Mouse (Mus musculus): ENCODE data around the gene AI413582. TPM values are rescaled to one million over a fixed set of nuclear protein-coding genes. Genes with fewer than 3 reads are reported as not detected.

AI413582 gene
- polyA plus RNA-seq, 1 experiment: 34.7 TPM

GRCm38 (mm10) chr17:27579816-27580215 is 14.3 kb upstream of the AI413582 start:
- 92% methylated on average over 8 of the region's 8 CpGs for WGBS
- Histone ChIP-seq H3K36me3 (ENCODE audit: control insufficient read depth, insufficient read depth, low read length) (peaks cover 41% of the 10 kb centered on the region), H3K4me3 (ENCODE audit: low read depth, low read length) (no peak overlapping the region), H3K27me3 (ENCODE audit: control insufficient read depth, insufficient read depth, low read length) (no peaks in the 10 kb centered on the region), H3K27ac (ENCODE audit: insufficient read depth, low read depth, low read length) (no peak overlapping the region), H3K4me1 (ENCODE audit: control insufficient read depth, insufficient read depth, insufficient read length, low read length) (no peaks in the 10 kb centered on the region; the same call in 1 of the 2 replicates)
- TF ChIP-seq CTCF (IDR thresholded peaks at IDR 0.05; ENCODE audit: extremely low read depth, insufficient read length, insufficient replicate concordance, low read depth, low read length) (no peak), POLR2A (IDR thresholded peaks at IDR 0.05; ENCODE audit: low read depth, low read length) (no peak)

- TF ChIP-seq CTCF (IDR thresholded peaks at IDR 0.05; ENCODE audit: extremely low read depth, insufficient read length, insufficient replicate concordance, low read depth, low read length) (no peak), POLR2A (IDR thresholded peaks at IDR 0.05; ENCODE audit: low read depth, low read length) (no peak)
- Histone ChIP-seq H3K27ac (ENCODE audit: insufficient read depth, low read depth, low read length) (no peak overlapping the region), H3K36me3 (ENCODE audit: control insufficient read depth, insufficient read depth, low read length) (peaks cover 41% of the 10 kb centered on the region), H3K4me1 (ENCODE audit: control insufficient read depth, insufficient read depth, insufficient read length, low read length) (no peaks in the 10 kb centered on the region; the same call in 1 of the 2 replicates), H3K4me3 (ENCODE audit: low read depth, low read length) (no peak overlapping the region), H3K27me3 (ENCODE audit: control insufficient read depth, insufficient read depth, low read length) (no peaks in the 10 kb centered on the region)
- 91% methylated on average over 10 of the region's 10 CpGs for WGBS
Observed at GRCm38 (mm10) chr17:27578487-27578886, 12.9 kb upstream of the AI413582 start.

- Histone ChIP-seq H3K36me3 (ENCODE audit: control insufficient read depth, insufficient read depth, low read length) (peaks cover 36% of the 10 kb centered on the region), H3K4me3 (ENCODE audit: low read depth, low read length) (no peak overlapping the region), H3K4me1 (ENCODE audit: control insufficient read depth, insufficient read depth, insufficient read length, low read length) (no peaks in the 10 kb centered on the region; the same call in 1 of the 2 replicates), H3K27ac (ENCODE audit: insufficient read depth, low read depth, low read length) (no peak overlapping the region), H3K27me3 (ENCODE audit: control insufficient read depth, insufficient read depth, low read length) (no peaks in the 10 kb centered on the region)
- WGBS: 84% methylated on average over 6 of the region's 6 CpGs
- TF ChIP-seq CTCF (IDR thresholded peaks at IDR 0.05; ENCODE audit: extremely low read depth, insufficient read length, insufficient replicate concordance, low read depth, low read length) (no peak), POLR2A (IDR thresholded peaks at IDR 0.05; ENCODE audit: low read depth, low read length) (no peak)
Observed at GRCm38 (mm10) chr17:27577468-27577867, 11.9 kb upstream of the AI413582 start.

- Histone ChIP-seq H3K4me3 (ENCODE audit: low read depth, low read length) (no peak overlapping the region), H3K36me3 (ENCODE audit: control insufficient read depth, insufficient read depth, low read length) (peaks cover 27% of the 10 kb centered on the region), H3K27me3 (ENCODE audit: control insufficient read depth, insufficient read depth, low read length) (no peaks in the 10 kb centered on the region), H3K4me1 (ENCODE audit: control insufficient read depth, insufficient read depth, insufficient read length, low read length) (no peaks in the 10 kb centered on the region; the same call in 1 of the 2 replicates), H3K27ac (ENCODE audit: insufficient read depth, low read depth, low read length) (no peak overlapping the region)
- no peak for TF ChIP-seq POLR2A (IDR thresholded peaks at IDR 0.05; ENCODE audit: low read depth, low read length)
- no peak for TF ChIP-seq CTCF (IDR thresholded peaks at IDR 0.05; ENCODE audit: extremely low read depth, insufficient read length, insufficient replicate concordance, low read depth, low read length)
- WGBS: 75% methylated on average over 7 of the region's 7 CpGs
Observed at GRCm38 (mm10) chr17:27576056-27576455, 10.5 kb upstream of the AI413582 start.

- H3K27me3 ChIP-seq (ENCODE audit: control insufficient read depth, insufficient read depth, low read length): no peaks in the 10 kb centered on the region
- no peaks in the 10 kb centered on the region; the same call in 1 of the 2 replicates for H3K4me1 ChIP-seq (ENCODE audit: control insufficient read depth, insufficient read depth, insufficient read length, low read length)
- no peak overlapping the region for H3K4me3 ChIP-seq (ENCODE audit: low read depth, low read length)
- 69% methylated on average over 10 of the region's 10 CpGs for WGBS
- no peak for TF ChIP-seq CTCF (IDR thresholded peaks at IDR 0.05; ENCODE audit: extremely low read depth, insufficient read length, insufficient replicate concordance, low read depth, low read length)
- TF ChIP-seq POLR2A (IDR thresholded peaks at IDR 0.05; ENCODE audit: low read depth, low read length): no peak
- peaks cover 19% of the 10 kb centered on the region for H3K36me3 ChIP-seq (ENCODE audit: control insufficient read depth, insufficient read depth, low read length)
- H3K27ac ChIP-seq (ENCODE audit: insufficient read depth, low read depth, low read length): no peak overlapping the region
Observed at GRCm38 (mm10) chr17:27575116-27575776, 9.7 kb upstream of the AI413582 start.

GRCm38 (mm10) chr17:27574470-27575115 is 9.0 kb upstream of the AI413582 start:
- no peaks in the 10 kb centered on the region for H3K27me3 ChIP-seq (ENCODE audit: control insufficient read depth, insufficient read depth, low read length)
- 87% methylated on average over 16 of the region's 16 CpGs for WGBS
- peaks cover 13% of the 10 kb centered on the region for H3K36me3 ChIP-seq (ENCODE audit: control insufficient read depth, insufficient read depth, low read length)
- TF ChIP-seq POLR2A (IDR thresholded peaks at IDR 0.05; ENCODE audit: low read depth, low read length): no peak
- no peak for TF ChIP-seq CTCF (IDR thresholded peaks at IDR 0.05; ENCODE audit: extremely low read depth, insufficient read length, insufficient replicate concordance, low read depth, low read length)
- no peak overlapping the region for H3K4me3 ChIP-seq (ENCODE audit: low read depth, low read length)
- H3K4me1 ChIP-seq (ENCODE audit: control insufficient read depth, insufficient read depth, insufficient read length, low read length): no peaks in the 10 kb centered on the region; the same call in 1 of the 2 replicates
- no peak overlapping the region for H3K27ac ChIP-seq (ENCODE audit: insufficient read depth, low read depth, low read length)

- Histone ChIP-seq H3K36me3 (ENCODE audit: control insufficient read depth, insufficient read depth, low read length) (peaks cover 6% of the 10 kb centered on the region; the same call in 1 of the 2 replicates), H3K27ac (ENCODE audit: insufficient read depth, low read depth, low read length) (no peak overlapping the region), H3K4me1 (ENCODE audit: control insufficient read depth, insufficient read depth, insufficient read length, low read length) (no peaks in the 10 kb centered on the region; the same call in none of the 2 replicates), H3K4me3 (ENCODE audit: low read depth, low read length) (no peak overlapping the region), H3K27me3 (ENCODE audit: control insufficient read depth, insufficient read depth, low read length) (no peaks in the 10 kb centered on the region)
- TF ChIP-seq POLR2A (IDR thresholded peaks at IDR 0.05; ENCODE audit: low read depth, low read length) (no peak), CTCF (IDR thresholded peaks at IDR 0.05; ENCODE audit: extremely low read depth, insufficient read length, insufficient replicate concordance, low read depth, low read length) (no peak)
- WGBS: 85% methylated on average over 10 of the region's 10 CpGs
Observed at GRCm38 (mm10) chr17:27573772-27574320, 8.3 kb upstream of the AI413582 start.
